Mouse (Mus musculus): Measurements from ENCODE around the gene Jade1. TPM values are rescaled to one million over a fixed set of nuclear protein-coding genes. Genes with fewer than 3 reads are reported as not detected.

Jade1 gene
- total and polyA plus RNA-seq, 3 experiments = 9.6 to 11.0 (median 10.7) TPM

- no peak overlapping the region for H3K9ac ChIP-seq (ENCODE audit: insufficient read depth, low read depth)
- no peaks in the 10 kb centered on the region for H3K9me3 ChIP-seq (replicated peaks; ENCODE audit: low read length)
- no peak overlapping the region for H3K4me3 ChIP-seq (replicated peaks in 1 of 3; ENCODE audit: low read depth in 2 of 3, low read length in 2 of 3, poor library complexity in 1 of 3)
- H3K4me1 ChIP-seq (ENCODE audit: control insufficient read depth in 1 of 2, insufficient read depth in 2 of 2) = peaks cover 0 to 43% of the 10 kb centered on the region in 2 experiments; a peak in 2 of 4 replicates
- H3K79me2 ChIP-seq (replicated peaks; ENCODE audit: control insufficient read depth, extremely low read depth, insufficient read depth, poor library complexity, severe bottlenecking) = peaks cover 10% of the 10 kb centered on the region
- dilution Hi-C loops (cut with MboI; ENCODE audit: extremely low pct_ligation_motif_present, extremely low pct_unique_long_range_greater_than_20kb, low sequenced_read_pairs) (no loop called here), in situ Hi-C loops (cut with MboI; ENCODE audit: low pct_ligation_motif_present, low pct_unique_long_range_greater_than_20kb, low sequenced_read_pairs) (no loop called here)
- H3K27ac ChIP-seq (ENCODE audit: insufficient read depth, low read depth) = no peak overlapping the region
- TF ChIP-seq USF1 (IDR thresholded peaks at IDR 0.05; ENCODE audit: low read depth, low read length) (no peak), EP300 (IDR thresholded peaks at IDR 0.05; ENCODE audit: low read length) (no peak)
- no peak for DNase-seq (ENCODE audit: extremely low read depth)
- no peaks in the 10 kb centered on the region for H3K27me3 ChIP-seq (replicated peaks)
- peaks cover 22 to 85% of the 10 kb centered on the region in 2 experiments for H3K36me3 ChIP-seq (replicated peaks in 1 of 2; ENCODE audit: control insufficient read depth in 1 of 2, insufficient read depth in 1 of 2, low read length in 1 of 2)
- H3K4me2 ChIP-seq (ENCODE audit: insufficient read depth, low read depth, poor library complexity, severe bottlenecking) = no peak overlapping the region
Measured at GRCm38 (mm10) chr3:41585548-41585947, 30.0 kb downstream of the Jade1 start.

GRCm38 (mm10) chr3:41586330-41586729, 30.8 kb downstream of the Jade1 start:
- peaks cover 0 to 39% of the 10 kb centered on the region in 2 experiments; a peak in 2 of 4 replicates for H3K4me1 ChIP-seq (ENCODE audit: control insufficient read depth in 1 of 2, insufficient read depth in 2 of 2)
- H3K27me3 ChIP-seq (replicated peaks) = no peaks in the 10 kb centered on the region
- H3K9ac ChIP-seq (ENCODE audit: insufficient read depth, low read depth) = no peak overlapping the region
- no peak overlapping the region for H3K27ac ChIP-seq (ENCODE audit: insufficient read depth, low read depth)
- no peak for TF ChIP-seq USF1 (IDR thresholded peaks at IDR 0.05; ENCODE audit: low read depth, low read length)
- no peak for TF ChIP-seq ZNF384 (IDR thresholded peaks at IDR 0.05; ENCODE audit: low read depth, low read length)
- TF ChIP-seq IRF4 (IDR thresholded peaks at IDR 0.05; ENCODE audit: low read depth, low read length) = no peak
- TF ChIP-seq ZC3H11A (IDR thresholded peaks at IDR 0.05; ENCODE audit: low read depth, low read length) = no peak
- TF ChIP-seq POLR2A (IDR thresholded peaks at IDR 0.05; ENCODE audit: low read depth, low read length) = no peak
- TF ChIP-seq EP300 (IDR thresholded peaks at IDR 0.05; ENCODE audit: low read length) = no peak
- no peak for TF ChIP-seq MAZ (IDR thresholded peaks at IDR 0.05; ENCODE audit: low read depth, low read length)
- TF ChIP-seq BHLHE40 (IDR thresholded peaks at IDR 0.05; ENCODE audit: low read depth, low read length) = no peak
- TF ChIP-seq ZKSCAN1 (IDR thresholded peaks at IDR 0.05; ENCODE audit: borderline replicate concordance, low read depth, low read length) = no peak
- no peak for TF ChIP-seq RAD21 (IDR thresholded peaks at IDR 0.05; ENCODE audit: low read depth, low read length)
- no peak for TF ChIP-seq ETS1 (conservative IDR thresholded peaks at IDR 0.05; ENCODE audit: low read depth, low read length)
- no peak for TF ChIP-seq CHD2 (IDR thresholded peaks at IDR 0.05; ENCODE audit: low read length)
- no peak for TF ChIP-seq JUN (IDR thresholded peaks at IDR 0.05; ENCODE audit: insufficient read depth, low read depth, low read length)
- no peak for TF ChIP-seq NRF1 (IDR thresholded peaks at IDR 0.05; ENCODE audit: low read depth, low read length)
- TF ChIP-seq NELFE (IDR thresholded peaks at IDR 0.05; ENCODE audit: low read depth, low read length) = no peak
- H3K9me3 ChIP-seq (replicated peaks; ENCODE audit: low read length) = no peaks in the 10 kb centered on the region
- no peak for DNase-seq (ENCODE audit: extremely low read depth)
- dilution Hi-C loops (cut with MboI; ENCODE audit: extremely low pct_ligation_motif_present, extremely low pct_unique_long_range_greater_than_20kb, low sequenced_read_pairs) = no loop called here
- no peak overlapping the region for H3K4me2 ChIP-seq (ENCODE audit: insufficient read depth, low read depth, poor library complexity, severe bottlenecking)
- H3K4me3 ChIP-seq (replicated peaks in 1 of 3; ENCODE audit: low read depth in 2 of 3, low read length in 2 of 3, poor library complexity in 1 of 3) = no peak overlapping the region
- in situ Hi-C loops (cut with MboI; ENCODE audit: low pct_ligation_motif_present, low pct_unique_long_range_greater_than_20kb, low sequenced_read_pairs) = no loop called here
- peaks cover 27 to 85% of the 10 kb centered on the region in 2 experiments for H3K36me3 ChIP-seq (replicated peaks in 1 of 2; ENCODE audit: control insufficient read depth in 1 of 2, insufficient read depth in 1 of 2, low read length in 1 of 2)
- H3K79me2 ChIP-seq (replicated peaks; ENCODE audit: control insufficient read depth, extremely low read depth, insufficient read depth, poor library complexity, severe bottlenecking) = peaks cover 10% of the 10 kb centered on the region
